10 mouse cellular contexts compared by ENCODE assay signal in the genomic region with DNA sequence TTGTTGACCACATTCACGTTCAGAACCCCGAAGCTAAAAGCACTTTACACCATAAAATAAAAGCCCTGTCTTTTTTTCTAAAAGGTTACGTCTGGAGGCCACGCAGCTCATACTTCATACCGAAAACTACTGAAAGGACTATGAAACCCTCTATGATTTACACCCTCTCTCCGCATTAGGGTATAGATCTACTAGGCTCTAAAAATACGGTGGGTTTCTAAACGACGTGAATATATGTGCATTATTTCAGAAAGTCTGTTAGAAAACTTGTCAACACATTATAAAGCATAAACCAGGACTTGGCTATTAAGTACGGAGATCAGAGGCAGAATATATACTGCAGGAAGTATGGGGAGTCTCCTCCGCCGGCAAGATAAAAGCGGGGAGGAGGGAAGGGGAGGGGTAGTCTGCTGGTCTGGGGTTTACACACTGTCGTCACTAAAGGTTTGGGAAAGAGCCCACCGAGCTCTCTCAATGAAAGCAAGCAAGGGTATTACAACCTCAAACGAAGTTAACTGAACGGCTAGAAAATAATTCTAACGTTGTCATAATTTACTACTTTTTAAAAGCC. TPM values are rescaled to one million over a fixed set of nuclear protein-coding genes. Genes with fewer than 3 reads are reported as not detected.
A peak's percentile ranks its signal among the peaks of the same experiment; 100 is the strongest.
DNase-seq lines count a peak whose midpoint lies in the region; ATAC-seq and TF ChIP-seq lines count a peak whose summit lies in the region.
"Had no signal": no experiment of that assay in that cellular context is flagged by ENCODE, and none has a peak within 500 bp of the region (broad histone marks: within the 10 kb centered on the region; RNA-seq: fewer than 3 reads in every experiment).

No protein-coding gene starts in this region.

- WGBS in intestine, embryonic 14.5 days: 2% methylated on average over 18 of the region's 18 CpGs
- WGBS in midbrain, postnatal 0 days: 2% methylated on average over 18 of the region's 18 CpGs

- no peak for TF ChIP-seq CTCF in midbrain, postnatal 0 days (IDR thresholded peaks at IDR 0.05)

- DNase-seq in CD4-positive, CD25-positive, alpha-beta regulatory T cell, adult 2 months (ENCODE audit: low read depth, low spot score): peak; percentile 24
- peak; percentile 81 for DNase-seq in embryo, embryonic 10.5 days (ENCODE audit: low spot score)
- no peak for DNase-seq in intestine, embryonic 14.5 days (ENCODE audit: low spot score)
- no peak for DNase-seq in midbrain, postnatal 0 days (ENCODE audit: low spot score)
- DNase-seq in spleen, postnatal 4 days (ENCODE audit: low spot score in 2 of 2): no peak
- DNase-seq in cerebellum, adult 18-20 months: no peak

- peaks cover 12% of the 10 kb centered on the region; the same call in 1 of the 2 replicates for H3K27me3 ChIP-seq in intestine, embryonic 14.5 days (replicated peaks; ENCODE audit: control insufficient read depth, insufficient read depth, low read length)
- 0 out of 2 replicates have a peak, but pooled peaks cover 3% of the 10 kb centered on the region for H3K27me3 ChIP-seq in midbrain, postnatal 0 days (ENCODE audit: insufficient read depth, low read length)

- peak overlapping the region; percentile 25 for H3K4me3 ChIP-seq in intestine, embryonic 14.5 days (ENCODE audit: low read depth, low read length)
- peak overlapping the region; percentile 84 for H3K4me3 ChIP-seq in midbrain, postnatal 0 days (ENCODE audit: low read depth, low read length)

- no peaks in the 10 kb centered on the region for H3K9me3 ChIP-seq in intestine, embryonic 14.5 days (ENCODE audit: control insufficient read depth, low read length)
- H3K9me3 ChIP-seq in midbrain, postnatal 0 days (ENCODE audit: low read length): no peaks in the 10 kb centered on the region

- no peak for ATAC-seq in CD4-positive, CD25-positive, alpha-beta regulatory T cell, adult 4 months
- no peak for ATAC-seq in intestine, embryonic 14.5 days (replicated peaks; ENCODE audit: low FRiP score, low TSS enrichment, low read depth)
- ATAC-seq in midbrain, postnatal 0 days (ENCODE audit: low FRiP score): no peak
- ATAC-seq in megakaryocyte-erythroid progenitor cell, adult 5-6 weeks (replicated peaks; ENCODE audit: low FRiP score, low TSS enrichment, poor library complexity, severe bottlenecking): no peak

- H3K4me1 ChIP-seq in intestine, embryonic 14.5 days (replicated peaks; ENCODE audit: control insufficient read depth, insufficient read depth, low read length): peaks cover 9% of the 10 kb centered on the region
- 0 out of 2 replicates have a peak, but pooled peaks cover 4% of the 10 kb centered on the region for H3K4me1 ChIP-seq in midbrain, postnatal 0 days (ENCODE audit: insufficient read depth, low read length)

- H3K4me2 ChIP-seq in intestine, embryonic 14.5 days (ENCODE audit: low read length): peak overlapping the region; percentile 55
- peak overlapping the region; percentile 99 for H3K4me2 ChIP-seq in midbrain, postnatal 0 days (ENCODE audit: low read depth, low read length, poor library complexity, severe bottlenecking)

- no peaks in the 10 kb centered on the region for H3K36me3 ChIP-seq in intestine, embryonic 14.5 days (ENCODE audit: control insufficient read depth, insufficient read depth, low read length)
- H3K36me3 ChIP-seq in midbrain, postnatal 0 days (ENCODE audit: insufficient read depth, low read length): no peaks in the 10 kb centered on the region

- H3K27ac ChIP-seq in intestine, embryonic 14.5 days (ENCODE audit: low read depth): no peak overlapping the region
- no peak overlapping the region for H3K27ac ChIP-seq in midbrain, postnatal 0 days (ENCODE audit: low read depth, low read length)

- H3K9ac ChIP-seq in intestine, embryonic 14.5 days (ENCODE audit: low read length): no peak overlapping the region
- peak overlapping the region; percentile 24; the same call in 1 of the 2 replicates for H3K9ac ChIP-seq in midbrain, postnatal 0 days (replicated peaks; ENCODE audit: low read length, poor library complexity, severe bottlenecking)

RNA-seq across cellular contexts. Expression of gene A830031A19Rik, which starts 0.7 kb away (rescaled TPM):
- polyA plus RNA-seq in CD4-positive, CD25-positive, alpha-beta regulatory T cell, adult 4 months (2017; shearing (Covaris generic)): not detected
- not detected in 2 replicates for polyA plus RNA-seq in intestine, embryonic 14.5 days (2014; fragmentation: Nextera tagmentation; extraction: Ambion mirVana)
- total RNA-seq in midbrain, postnatal 0 days (2014; rRNA removed): not detected in 2 replicates
- 0.38 TPM in 1 of 2 replicates, not detected in the other for polyA plus RNA-seq in midbrain, postnatal 0 days (2015; fragmentation: Nextera tagmentation; extraction: Ambion mirVana)
- not detected in 2 replicates for total RNA-seq in megakaryocyte-erythroid progenitor cell, adult 5-6 weeks (2014; fragmentation: Nextera tagmentation)
- total RNA-seq in megakaryocyte-erythroid progenitor cell, adult 5-6 weeks (2017): not detected in 2 replicates
- polyA plus RNA-seq: large intestine, adult 2 months; testis, adult 2 months had no signal

RNA-seq across cellular contexts. Expression of gene Bcl11a, which starts 3.8 kb away (rescaled TPM):
- polyA plus RNA-seq in CD4-positive, CD25-positive, alpha-beta regulatory T cell, adult 4 months (2017; shearing (Covaris generic)): under 1 TPM; 0.23 to 0.79 TPM
- 29.1 and 29.6 TPM in 2 replicates for polyA plus RNA-seq in intestine, embryonic 14.5 days (2014; fragmentation: Nextera tagmentation; extraction: Ambion mirVana)
- total RNA-seq in midbrain, postnatal 0 days (2014; rRNA removed): 40.9 and 44.6 TPM in 2 replicates
- 80.9 and 85.4 TPM in 2 replicates for polyA plus RNA-seq in midbrain, postnatal 0 days (2015; fragmentation: Nextera tagmentation; extraction: Ambion mirVana)
- total RNA-seq in megakaryocyte-erythroid progenitor cell, adult 5-6 weeks (2014; fragmentation: Nextera tagmentation): 194 and 225 TPM in 2 replicates
- total RNA-seq in megakaryocyte-erythroid progenitor cell, adult 5-6 weeks (2017): 69.3 and 74.2 TPM in 2 replicates

Comparison
In these comparisons a context has a peak if more than half of its experiments do, and no peak if none do; other contexts are left out.
1. DNase-seq: peak in CD4-positive, CD25-positive, alpha-beta regulatory T cell, adult 2 months (single experiment) and embryo, embryonic 10.5 days (single experiment); none in intestine, embryonic 14.5 days (single experiment), midbrain, postnatal 0 days (single experiment), spleen, postnatal 4 days (0 of 2) and cerebellum, adult 18-20 months (0 of 2).
2. RNA of gene Bcl11a, which starts 3.8 kb away (polyA plus RNA-seq): 80.9 to 85.4 TPM in midbrain, postnatal 0 days and 29.1 to 29.6 TPM in intestine, embryonic 14.5 days; 0.23 to 0.79 TPM in CD4-positive, CD25-positive, alpha-beta regulatory T cell, adult 4 months; every median in the first group is over 10 times any median in the second.